Mouse (Mus musculus) G1E (cell line): ENCODE measurements around the gene Arrdc5.

Source experiments
- CTCF ChIP-seq: IDR thresholded peaks from 2 replicates; pipeline ENCODE4 v1.5.1; 2012; ENCODE audit warnings: low read depth, low read length, inconsistent platforms, mixed read lengths
- GATA1 ChIP-seq: IDR thresholded peaks from 2 replicates; pipeline ENCODE4 v1.6.1; 2012; ENCODE audit warnings: borderline replicate concordance, low read length, inconsistent platforms, mixed read lengths
- GATA2 ChIP-seq: IDR thresholded peaks from 2 replicates; pipeline ENCODE4 v1.6.1; 2012; ENCODE audit warnings: low read depth, low read length, inconsistent platforms, borderline replicate concordance
- POLR2AphosphoS5 ChIP-seq: IDR thresholded peaks from 2 replicates; pipeline ENCODE4 v1.6.1; 2012; ENCODE audit warnings: low read depth, low read length, inconsistent platforms; ENCODE audit not compliant: insufficient replicate concordance
- TAL1 ChIP-seq: conservative IDR thresholded peaks from 2 replicates; pipeline ENCODE4 v1.6.1; 2012; ENCODE audit warnings: low read depth, low read length, inconsistent platforms, mixed read lengths

- TF ChIP-seq CTCF, result no peak
- TF ChIP-seq GATA1, result no peak
- no peak for TF ChIP-seq TAL1
- no peak for TF ChIP-seq POLR2AphosphoS5
- TF ChIP-seq GATA2, result no peak
Measured at GRCm38 (mm10) chr17:56305156-56305555, 5.1 kb upstream of the Arrdc5 start.
